Mouse (Mus musculus) MN1 (cell line): ENCODE results near the gene 1700093K21Rik.
"Not testable (repeated sequence)": the region's sequence is repeated elsewhere in the genome, so short reads cannot be mapped to it uniquely, and the experiment has no call there.

Experiments used
- DNase-seq: peaks from one replicate; pipeline ENCODE4 v3.0.0-alpha.2; 2016; ENCODE audit warnings: low spot score

The 1700093K21Rik gene

GRCm38 (mm10) chr11:23520473-23521205 lies at the start of gene 1700093K21Rik:
Gene 1700093K21Rik (minus strand): TSS chr11:23521155.
- DNase-seq = no peak

- DNase-seq = peak; percentile 32
These were observed 49.2 kb upstream of the 1700093K21Rik start for GRCm38 (mm10) chr11:23570130-23570529.

- peak; percentile 65 for DNase-seq
These were observed 44.8 kb upstream of the 1700093K21Rik start for GRCm38 (mm10) chr11:23565761-23566160.

GRCm38 (mm10) chr11:23557039-23557630 lies 36.2 kb upstream of the 1700093K21Rik start:
- no peak for DNase-seq

- DNase-seq = no peak
These were observed 16.5 kb upstream of the 1700093K21Rik start for GRCm38 (mm10) chr11:23537446-23537845.

GRCm38 (mm10) chr11:23518981-23519380 lies 2.0 kb downstream of the 1700093K21Rik start:
- no peak for DNase-seq

GRCm38 (mm10) chr11:23515315-23515714 lies 5.6 kb downstream of the 1700093K21Rik start:
- no peak for DNase-seq

- DNase-seq = not testable (repeated sequence)
These were observed 6.2 kb downstream of the 1700093K21Rik start for GRCm38 (mm10) chr11:23514785-23515184.

GRCm38 (mm10) chr11:23504801-23505200 lies 16.2 kb downstream of the 1700093K21Rik start:
- not testable (repeated sequence) for DNase-seq

GRCm38 (mm10) chr11:23498609-23499008 lies 22.3 kb downstream of the 1700093K21Rik start:
- no peak for DNase-seq

GRCm38 (mm10) chr11:23497718-23498509 lies 23.0 kb downstream of the 1700093K21Rik start, which contains the start of gene Ahsa2:
Gene Ahsa2 (minus strand): TSS chr11:23498030.
- DNase-seq = peak; percentile 99

GRCm38 (mm10) chr11:23497335-23497717 lies 23.6 kb downstream of the 1700093K21Rik start:
- peak; percentile 88 for DNase-seq

GRCm38 (mm10) chr11:23496661-23497060 lies 24.3 kb downstream of the 1700093K21Rik start:
- DNase-seq = no peak

GRCm38 (mm10) chr11:23495231-23495630 lies 25.7 kb downstream of the 1700093K21Rik start:
- DNase-seq = no peak

GRCm38 (mm10) chr11:23492048-23492790 lies 28.7 kb downstream of the 1700093K21Rik start:
- no peak for DNase-seq

- no peak for DNase-seq
These were observed 31.0 kb downstream of the 1700093K21Rik start for GRCm38 (mm10) chr11:23489955-23490354.
